Mouse (Mus musculus): Measurements from ENCODE around the gene Cmtm2b.

Cmtm2b gene

GRCm38 (mm10) chr8:104380269-104380668, 58.2 kb downstream of the Cmtm2b start:
- DNase-seq (ENCODE audit: inconsistent age in 2 of 2, low spot score in 1 of 2): no peak

Measured in adrenal gland, adult (tissue).